Mouse (Mus musculus) layer of hippocampus, postnatal 36 days (tissue): ENCODE results near the gene Scamp4. TPM values are rescaled to one million over a fixed set of nuclear protein-coding genes. Genes with fewer than 3 reads are reported as not detected.
"Not testable (repeated sequence)": the region's sequence is repeated elsewhere in the genome, so short reads cannot be mapped to it uniquely, and the experiment has no call there.

ENCODE experiments used
- DNase-seq, 2 experiments: peaks; one replicate each; pipeline ENCODE4 v3.0.0; 2022
- total RNA-seq, 2 experiments: library from RNA; stranded (reverse); gene quantifications; 2 replicates each; pipeline ENCODE4 v1.2.3; 2021

The Scamp4 gene
- total RNA-seq, 2 experiments from 2014 or later = 41.8 to 44.9 TPM

DNA sequence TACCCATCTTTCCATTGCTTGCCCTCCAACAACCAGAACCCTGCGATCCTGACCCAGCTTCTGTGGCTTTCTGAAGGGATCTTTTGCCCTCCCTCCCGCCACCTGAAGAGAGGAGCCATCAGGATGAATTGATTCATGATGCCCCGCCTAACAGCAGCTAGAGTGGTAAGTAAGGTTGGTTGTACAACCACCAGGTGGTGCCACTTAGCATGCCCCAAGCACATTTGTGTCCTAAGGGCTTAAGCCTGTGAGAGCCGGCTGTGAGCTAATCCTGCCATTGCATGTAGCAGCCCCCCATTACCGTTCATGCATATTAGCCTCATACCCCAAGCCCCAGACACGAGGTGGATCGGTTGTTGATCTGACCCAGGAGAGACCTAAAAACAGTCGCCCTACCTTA, 23.8 kb upstream of the Scamp4 start:
- DNase-seq = no peak

DNA sequence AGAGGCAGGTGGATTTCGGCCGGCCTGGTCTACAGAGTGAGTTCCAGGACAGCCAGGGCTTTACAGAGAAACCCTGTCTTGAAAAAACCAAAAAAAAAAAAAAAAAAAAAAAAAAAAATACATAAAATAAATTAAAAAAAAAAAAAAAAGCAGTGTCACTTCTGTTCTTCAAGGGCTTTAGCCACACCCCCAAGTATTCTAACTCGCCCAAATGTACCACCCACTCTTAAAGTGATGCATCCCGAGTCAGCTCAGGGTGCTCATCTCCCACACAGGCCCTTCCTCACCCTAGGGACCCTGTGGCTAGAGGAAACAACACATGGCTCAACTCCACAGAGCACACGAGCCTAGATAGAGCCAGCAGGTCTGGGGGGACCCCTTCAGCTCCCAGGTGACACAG, 19.6 kb upstream of the Scamp4 start:
- peak in 1 of 2 experiments; percentile 4 for DNase-seq

DNA sequence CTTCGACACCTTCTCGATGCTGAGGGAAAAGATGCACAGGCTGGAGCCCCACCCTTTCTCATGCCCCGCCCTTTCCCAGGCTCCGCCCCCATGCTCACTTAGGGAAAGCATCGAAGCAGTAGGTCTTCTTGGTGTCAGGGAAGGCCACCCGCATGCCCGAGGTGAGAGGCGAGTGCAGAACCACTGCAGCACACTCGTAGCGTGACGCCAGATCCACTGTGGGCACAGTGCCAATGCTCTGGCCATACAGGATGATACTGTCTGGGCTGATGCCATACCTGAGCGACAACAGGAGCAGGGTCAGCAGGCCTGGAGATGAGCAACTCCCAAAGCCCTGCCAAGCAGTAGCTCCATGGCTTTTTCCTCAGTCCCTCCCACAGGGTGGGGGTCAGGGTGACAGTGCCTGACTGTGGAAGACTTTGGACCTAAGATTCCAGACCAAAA, 18.6 kb upstream of the Scamp4 start:
- DNase-seq = peak in 1 of 2 experiments; percentile 2

DNA sequence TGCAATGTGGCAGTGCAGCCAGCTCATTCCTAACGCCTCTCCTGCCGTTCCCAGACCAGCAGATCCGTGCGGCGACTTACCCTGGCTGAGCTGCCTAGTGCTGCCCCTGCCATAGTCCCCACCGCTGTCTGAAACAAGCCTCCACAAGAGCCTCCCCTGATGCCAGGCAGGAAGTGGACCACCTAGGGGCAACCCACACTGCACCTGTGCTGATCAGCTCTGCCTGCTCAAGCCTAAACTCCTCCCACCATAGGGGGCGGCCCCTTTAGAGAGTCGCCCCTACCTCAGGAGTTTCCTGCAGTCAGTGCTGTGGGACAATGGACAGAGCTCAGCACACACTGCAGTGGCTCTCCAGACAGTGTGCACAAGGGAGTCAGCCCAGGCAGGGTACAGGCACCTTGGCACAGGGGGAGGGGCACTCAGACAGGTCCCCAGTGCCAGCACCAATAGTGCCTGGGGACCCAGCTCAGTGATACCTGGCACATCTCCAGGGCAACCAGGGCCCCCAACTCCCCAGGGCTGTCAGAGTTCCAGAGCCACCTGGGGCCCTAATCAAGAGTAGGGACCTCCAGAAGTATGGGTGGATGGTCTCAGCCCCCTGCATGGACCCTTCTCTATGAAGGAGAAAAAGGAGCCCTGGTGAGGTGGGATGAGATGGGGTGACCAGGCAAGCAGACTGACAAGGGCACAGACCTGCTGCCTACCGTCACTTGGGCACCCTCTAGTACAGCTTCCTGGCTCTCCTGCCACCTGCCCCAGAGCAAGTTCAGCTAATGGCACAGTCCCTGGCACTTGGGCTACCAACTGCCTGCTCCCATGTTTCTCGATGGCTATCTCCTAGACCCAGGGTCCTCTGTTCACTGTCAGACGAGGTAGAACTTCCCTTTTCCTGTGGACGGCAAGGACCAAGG, 17.8 kb upstream of the Scamp4 start:
- DNase-seq = peak in 1 of 2 experiments; percentile 4

DNA sequence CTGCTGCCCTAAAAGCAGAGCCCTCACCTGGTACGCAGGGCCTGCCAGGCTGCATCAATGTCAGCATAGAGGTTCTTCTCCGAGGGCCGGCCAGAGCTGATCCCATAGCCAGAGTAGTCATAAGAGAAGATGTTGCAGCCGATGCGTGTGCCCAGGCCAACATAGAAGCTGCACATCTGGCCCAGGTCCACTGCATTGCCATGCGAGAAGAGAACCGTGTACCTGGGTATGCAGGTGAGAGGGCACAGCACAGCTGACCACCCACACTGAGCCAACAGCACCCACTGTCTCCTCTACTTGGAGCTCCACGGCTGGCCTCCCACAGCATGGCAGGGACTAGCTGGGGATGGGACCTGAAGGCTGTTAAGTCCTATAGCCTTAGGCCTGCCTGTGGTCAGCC, 17.1 kb upstream of the Scamp4 start:
- no peak for DNase-seq

DNA sequence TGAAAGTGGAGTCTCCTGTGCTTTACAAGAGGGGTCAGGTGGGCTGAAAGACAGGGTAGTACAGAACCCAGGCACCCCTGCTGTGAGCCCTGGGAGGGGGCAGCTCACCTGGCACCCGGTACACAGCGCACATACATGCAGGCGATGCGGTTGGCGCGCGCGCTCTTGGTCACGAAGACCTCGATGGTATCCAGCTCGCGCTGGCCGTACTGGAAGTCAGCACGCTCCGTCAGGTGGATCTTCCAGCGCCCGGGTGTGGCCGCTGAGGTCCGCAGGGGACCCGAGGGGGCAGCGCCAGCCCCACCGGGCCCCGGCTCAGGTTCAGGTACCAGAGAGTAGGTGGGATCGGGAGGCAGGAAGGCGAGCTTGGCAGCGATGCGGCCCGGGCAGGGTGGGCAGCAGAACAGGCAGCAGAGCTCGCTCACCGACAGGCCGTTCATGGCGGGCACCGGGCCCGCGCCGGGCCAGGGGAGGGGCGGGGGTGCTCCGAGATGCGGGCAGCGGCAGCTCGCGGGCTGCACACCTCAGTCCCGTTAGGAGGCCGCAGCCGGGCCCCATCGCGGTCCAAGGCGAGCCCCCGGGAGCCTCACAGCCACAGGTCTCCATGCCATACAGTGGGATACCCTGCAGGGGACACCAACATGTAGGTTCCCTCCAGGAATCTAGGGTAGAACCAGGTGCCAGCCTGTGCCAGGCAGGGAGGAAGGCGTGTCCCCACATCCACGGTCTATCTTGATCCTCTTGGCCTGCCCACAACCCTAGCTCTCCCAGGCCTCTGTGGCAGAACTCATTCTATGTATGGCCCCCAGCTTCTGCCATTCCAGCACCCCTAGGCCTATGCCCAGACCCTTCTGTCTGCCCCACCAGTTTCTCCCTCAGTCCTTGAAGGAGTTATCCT, 16.0 kb upstream of the Scamp4 start:
- no peak for DNase-seq

DNA sequence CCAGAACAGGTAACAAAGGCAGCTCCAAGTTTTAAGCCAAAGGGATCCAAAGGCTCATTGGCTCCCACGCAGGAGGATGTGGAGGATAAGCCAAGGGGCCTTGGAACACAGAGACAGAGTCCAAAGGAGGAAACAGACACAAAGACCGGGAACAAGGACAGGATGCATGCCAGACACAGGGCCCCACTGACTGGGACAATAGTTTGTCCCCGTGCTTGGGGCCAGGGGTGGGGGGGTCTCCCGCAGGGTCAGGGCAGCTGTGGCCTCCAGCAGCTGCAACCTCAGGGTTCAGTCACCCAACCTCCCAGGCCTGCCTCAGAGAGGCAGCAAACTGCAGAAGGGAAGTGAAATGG, 15.4 kb upstream of the Scamp4 start:
- DNase-seq = no peak

DNA sequence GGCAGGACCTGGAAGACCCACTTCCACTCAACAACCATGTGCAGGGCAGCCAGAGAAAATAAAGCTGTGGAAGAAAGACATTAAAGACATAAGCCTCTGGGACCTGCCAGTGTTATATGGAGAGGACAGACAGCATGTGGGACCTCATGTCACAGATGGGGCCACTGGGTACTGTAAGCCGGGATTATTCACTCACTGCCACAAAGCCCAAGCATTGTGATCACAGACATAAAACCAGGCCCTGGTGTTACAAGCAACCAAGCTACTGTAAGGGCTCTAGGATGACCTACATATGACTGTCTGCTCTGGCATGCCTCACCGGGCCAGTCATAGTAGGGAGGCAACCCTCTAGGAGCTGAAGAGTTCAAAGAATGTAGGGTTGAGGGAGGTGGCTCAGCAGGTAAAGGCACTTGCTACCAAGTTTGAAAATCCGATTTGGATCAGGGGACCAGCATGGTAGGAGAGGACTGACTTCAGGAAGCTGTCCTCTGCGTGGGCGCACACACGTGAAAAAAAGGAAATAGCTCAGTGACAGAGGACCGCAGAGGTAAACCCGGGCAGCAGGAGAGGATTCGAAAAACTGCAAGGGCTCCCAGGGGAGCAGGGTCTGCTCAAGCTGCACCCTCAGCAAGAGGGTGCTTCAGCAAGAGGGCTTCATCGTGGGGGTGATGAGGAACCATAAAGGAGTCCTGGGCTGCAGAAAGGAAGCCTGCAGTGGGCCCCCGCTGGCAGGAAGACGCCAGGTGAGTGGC, 13.4 kb upstream of the Scamp4 start:
- no peak for DNase-seq

DNA sequence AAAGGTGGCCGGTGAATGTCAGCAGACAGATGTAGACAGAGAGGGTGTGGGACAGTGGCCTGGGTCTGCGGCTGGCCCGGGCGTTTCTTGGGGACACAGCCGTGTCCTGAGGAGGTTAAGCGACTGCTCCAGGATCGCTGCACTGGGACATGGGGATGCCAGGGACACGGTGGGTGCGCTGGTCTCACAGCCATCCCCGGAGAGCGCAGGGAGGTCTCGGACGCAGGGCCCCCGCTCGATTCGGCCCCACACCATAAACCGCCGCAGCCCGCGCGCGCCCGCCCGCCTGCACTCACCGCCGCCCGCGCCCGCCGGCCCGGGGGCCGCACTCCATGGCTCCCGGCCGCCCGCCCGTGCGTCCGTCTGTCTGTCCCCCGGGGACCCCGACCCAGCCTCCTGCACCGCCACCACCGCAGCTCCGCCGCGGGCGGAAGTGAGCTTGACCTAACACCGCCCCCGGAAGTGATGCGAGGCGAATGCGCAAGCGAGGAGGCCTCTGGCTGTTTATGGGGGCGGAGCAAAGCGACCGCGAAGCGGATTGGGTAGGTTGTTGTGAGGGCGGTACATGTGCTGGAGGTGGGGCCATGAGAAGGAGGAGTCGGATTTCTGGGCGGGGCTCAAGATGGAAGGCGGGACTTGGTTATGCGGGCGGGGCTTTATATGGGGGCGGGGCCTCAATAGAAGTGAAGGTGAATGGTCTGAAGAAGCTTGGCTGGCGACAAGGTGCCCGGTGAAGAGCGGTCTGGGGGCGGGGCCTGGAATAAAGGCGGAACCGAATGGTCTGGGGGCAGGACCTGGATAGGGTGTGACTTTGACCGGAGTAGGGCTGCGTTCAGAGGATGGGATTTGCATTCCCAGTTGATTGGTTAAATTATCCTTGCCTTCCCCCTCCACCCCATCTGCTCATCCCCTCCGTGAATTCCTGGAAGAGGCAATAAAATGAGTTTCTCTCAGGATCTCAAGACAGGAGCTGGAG, 12.5 kb upstream of the Scamp4 start, which contains the start of gene Abhd17a:
Gene Abhd17a, minus strand, starts transcription at position 463 of the 976 bp plus-strand sequence.
- peak; percentile 92 to 93 for DNase-seq

DNA sequence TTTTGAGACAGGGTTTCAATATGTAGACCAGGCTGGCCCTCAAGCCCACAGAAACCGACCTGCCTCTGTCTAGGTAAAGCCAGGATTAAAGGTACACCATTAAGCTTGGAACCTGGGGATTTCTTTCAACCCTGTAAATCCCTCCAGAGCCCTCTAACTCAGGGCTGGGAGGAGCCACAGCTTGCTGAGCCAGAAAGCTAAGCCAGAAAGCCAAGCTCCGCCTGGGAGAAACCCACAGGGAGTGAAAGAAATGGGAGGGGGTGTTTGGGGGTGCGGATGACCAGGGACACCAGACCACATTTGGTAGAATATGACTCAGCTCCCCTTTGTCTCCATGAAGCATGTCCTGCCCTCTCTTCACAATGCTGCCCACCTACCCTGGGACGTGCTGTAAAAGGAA, 6.4 kb upstream of the Scamp4 start:
- DNase-seq = no peak

DNA sequence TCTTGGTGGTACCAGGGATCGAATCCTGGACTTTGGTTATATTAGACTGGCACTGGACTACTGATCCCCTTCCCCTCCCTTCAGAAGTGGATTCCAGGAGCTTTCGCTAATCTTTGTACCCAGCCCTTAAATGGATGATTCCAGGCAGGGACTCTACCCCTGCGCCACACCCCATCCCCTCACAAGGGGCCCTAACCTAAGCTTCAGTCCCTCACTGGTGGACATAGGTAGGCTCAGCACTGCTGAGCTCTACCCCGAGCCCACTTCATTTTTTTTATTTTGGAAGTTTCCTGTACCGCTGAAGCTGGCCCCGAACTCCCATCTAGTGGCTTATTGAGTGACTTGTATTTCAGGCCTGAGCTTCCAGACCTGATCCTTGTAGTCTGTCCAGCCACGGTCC, 692 bp downstream of the Scamp4 start:
- no peak for DNase-seq

DNA sequence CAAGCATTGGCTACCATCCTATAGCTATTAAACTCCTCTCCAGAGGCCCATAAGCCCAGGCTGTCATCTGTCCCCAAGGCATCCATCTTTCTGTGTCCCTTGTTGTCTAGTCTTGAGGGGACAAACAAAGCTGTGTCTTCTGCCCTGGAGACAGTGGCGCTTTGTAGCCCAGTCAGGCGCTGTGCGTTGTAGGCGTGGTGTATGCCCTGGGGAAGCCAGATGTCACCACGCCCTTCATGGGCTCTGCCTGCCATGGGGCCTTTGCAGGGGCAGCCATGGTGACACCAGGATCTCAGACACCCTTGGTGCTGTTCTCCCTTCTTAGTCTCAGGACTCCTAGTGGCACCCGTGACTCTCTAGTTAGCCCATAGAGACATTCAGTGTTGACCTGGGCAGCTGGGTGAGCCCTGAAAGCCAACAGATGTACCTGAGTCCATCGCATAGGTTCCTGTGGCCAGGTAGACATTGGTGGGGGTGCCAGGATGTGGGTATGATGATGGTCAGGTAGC, 1.4 kb downstream of the Scamp4 start:
- no peak for DNase-seq

DNA sequence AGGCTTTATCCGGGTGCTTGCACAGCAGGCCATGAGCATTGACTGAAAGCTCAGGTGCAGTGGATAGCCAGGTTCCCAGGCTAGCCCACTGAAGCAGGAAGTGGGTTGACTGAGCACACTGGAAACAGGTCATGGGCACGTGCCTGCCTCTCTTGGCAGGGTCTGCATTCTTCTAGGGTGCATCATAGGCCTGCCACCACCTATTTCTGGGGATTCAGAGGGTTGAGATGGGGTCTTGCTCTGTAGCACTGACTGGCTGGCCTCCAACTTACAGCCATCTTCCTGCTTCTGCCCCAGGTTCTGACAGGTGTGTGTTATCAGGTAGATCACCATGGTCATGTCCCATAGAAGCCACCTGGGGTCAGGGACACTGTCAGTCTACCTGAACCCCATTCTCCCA, 2.3 kb downstream of the Scamp4 start:
- DNase-seq = no peak

DNA sequence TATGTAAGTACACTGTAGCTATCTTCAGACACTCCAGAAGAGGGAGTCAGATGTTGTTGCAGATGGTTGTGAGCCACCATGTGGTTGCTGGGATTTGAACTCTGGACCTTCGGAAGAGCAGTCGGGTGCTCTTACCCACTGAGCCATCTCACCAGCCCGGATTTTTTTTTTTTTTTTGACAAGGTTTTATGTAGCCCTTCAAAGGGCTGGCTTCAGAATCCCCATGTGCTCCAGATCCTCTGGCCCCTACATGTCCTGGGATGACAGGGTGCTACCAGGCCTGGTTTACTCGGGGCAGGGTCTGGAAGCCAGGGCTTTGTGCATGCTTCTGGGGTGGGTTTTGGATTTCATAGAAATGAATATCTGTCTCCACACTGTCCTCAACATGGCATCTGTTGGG, 3.0 kb downstream of the Scamp4 start, which contains the start of gene Gm49322:
Gene Gm49322, plus strand, starts transcription at position 301 of the 400 bp plus-strand sequence.
- not testable (repeated sequence) for DNase-seq

DNA sequence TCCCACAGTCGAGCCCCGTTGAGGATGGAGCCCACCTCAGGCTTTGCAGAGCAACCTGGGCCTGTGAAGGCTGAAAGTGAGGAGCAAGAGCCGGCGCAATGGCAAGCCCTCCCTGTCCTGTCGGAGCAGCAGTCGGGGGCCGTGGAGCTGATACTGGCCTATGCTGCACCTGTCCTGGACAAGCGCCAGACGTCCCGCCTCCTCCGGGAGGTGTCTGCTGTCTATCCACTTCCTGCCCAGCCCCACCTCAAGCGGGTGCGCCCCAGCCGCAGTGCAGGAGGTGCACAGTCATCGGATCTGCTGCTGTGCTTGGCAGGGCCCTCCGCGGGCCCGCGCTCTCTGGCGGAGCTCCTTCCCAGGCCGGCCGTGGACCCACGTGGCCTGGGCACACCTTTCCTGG, 3.6 kb downstream of the Scamp4 start:
- DNase-seq = no peak

DNA sequence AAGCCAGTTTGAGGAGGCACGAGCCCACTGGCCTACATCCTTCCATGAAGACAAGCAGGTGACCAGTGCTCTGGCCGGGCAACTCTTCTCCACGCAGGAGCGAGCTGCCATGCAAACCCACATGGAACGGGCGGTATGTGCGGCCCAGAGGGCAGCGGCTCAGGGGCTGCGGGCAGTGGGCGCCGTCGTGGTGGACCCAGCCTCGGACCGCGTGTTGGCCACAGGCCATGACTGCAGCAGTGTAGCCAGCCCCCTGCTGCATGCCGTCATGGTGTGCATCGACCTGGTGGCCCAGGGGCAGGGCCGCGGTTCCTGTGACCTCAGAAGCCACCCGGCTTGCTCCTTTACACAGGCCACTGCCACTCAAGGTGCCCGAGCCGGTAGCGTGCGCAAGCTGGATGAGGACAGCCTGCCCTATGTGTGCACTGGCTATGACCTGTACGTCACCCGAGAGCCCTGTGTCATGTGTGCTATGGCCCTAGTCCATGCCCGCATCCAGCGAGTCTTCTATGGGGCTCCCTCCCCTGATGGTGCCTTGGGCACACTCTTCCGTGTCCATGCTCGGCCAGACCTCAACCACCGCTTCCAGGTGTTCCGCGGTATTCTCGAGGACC, 4.2 kb downstream of the Scamp4 start:
- DNase-seq = no peak

DNA sequence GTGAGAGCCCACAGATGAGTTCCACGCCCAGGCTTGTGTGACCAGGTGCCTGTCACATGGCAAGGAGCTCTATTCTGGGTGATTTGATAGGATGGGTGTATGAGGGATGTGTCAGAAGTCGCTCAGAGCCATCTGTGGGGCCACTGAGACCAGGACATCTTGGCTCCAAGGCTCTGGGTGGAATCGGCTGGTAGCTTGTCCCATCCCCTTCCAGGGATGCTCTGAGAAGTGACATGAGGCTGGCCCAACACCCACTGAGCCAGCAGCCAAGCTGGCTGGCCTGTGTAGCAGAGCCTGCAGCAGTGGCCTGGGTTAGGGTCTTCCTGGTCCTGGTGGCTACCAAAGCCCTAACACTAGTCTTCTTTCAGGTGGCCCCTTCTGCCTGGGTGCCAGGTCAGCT, 5.8 kb downstream of the Scamp4 start:
- no peak for DNase-seq

DNA sequence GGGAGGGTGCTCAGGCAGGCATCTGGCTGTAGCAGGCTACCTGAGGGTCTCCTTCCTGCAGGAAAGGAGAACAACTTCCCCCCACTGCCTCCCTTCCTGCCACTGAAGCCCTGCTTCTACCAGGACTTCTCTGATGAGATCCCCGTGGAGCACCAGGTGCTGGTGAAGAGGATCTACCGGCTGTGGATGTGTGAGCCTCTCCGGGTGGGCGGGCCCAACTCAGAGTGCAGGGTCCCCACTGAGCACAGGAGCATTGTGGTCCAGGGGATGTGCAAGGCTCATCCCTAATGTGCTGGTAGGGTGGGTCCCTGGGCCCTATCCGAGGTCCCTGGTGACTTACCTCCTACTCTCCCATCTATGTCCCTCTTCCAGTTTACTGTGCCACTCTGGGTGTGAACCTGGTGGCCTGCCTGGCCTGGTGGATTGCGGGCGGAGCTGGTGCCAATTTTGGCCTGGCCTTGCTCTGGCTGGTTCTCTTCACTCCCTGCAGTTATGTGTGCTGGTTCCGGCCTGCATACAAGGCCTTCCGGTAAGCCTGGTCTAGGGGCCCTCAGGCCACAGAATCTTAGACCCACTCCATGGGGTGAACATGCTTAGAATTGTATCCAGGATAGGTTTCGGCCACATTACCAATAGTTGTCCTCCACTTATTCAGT, 6.7 kb downstream of the Scamp4 start:
- DNase-seq = no peak

DNA sequence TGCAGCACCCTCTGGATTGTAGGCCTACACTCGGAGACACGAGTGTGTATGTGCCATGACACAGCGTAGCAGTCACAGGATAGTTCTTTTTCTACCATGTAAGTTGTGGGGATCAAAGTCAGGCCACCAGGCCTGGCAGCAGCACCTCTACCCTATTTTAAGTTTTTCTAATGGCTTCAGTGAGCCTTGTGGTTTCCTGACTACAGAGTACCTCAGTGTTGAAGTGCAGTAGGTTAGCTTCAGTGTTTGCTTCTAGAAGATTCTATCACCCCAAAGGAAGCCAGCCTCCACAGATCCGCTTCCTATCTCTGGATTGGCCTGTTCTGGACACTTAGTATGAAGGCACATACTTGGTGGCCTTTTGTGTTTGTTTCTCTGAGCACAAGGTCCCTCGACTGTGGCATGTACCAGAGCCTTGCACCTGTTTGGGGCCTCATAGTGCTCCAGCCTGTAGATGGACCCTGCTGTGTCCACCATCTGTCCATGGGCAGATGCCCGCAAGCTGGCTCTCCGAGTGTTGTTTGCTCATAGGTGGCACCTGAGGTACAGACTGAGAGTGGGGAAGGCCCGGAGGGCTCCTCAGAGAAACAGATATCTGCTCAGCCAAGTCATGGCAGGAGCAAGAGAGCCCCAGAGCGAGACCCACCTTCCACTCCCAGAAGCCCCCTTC, 7.6 kb downstream of the Scamp4 start:
- DNase-seq = no peak
